Mouse (Mus musculus): Measurements from ENCODE around the gene Pramef8. TPM values are rescaled to one million over a fixed set of nuclear protein-coding genes. Genes with fewer than 3 reads are reported as not detected.

Pramef8 gene
- 10 to 100 TPM in 1 of 2 experiments, 1 to 10 TPM in 1; 2.0 to 13.9 TPM for polyA plus RNA-seq (2012; fragmentation: generic; extraction: Trizol)

DNA sequence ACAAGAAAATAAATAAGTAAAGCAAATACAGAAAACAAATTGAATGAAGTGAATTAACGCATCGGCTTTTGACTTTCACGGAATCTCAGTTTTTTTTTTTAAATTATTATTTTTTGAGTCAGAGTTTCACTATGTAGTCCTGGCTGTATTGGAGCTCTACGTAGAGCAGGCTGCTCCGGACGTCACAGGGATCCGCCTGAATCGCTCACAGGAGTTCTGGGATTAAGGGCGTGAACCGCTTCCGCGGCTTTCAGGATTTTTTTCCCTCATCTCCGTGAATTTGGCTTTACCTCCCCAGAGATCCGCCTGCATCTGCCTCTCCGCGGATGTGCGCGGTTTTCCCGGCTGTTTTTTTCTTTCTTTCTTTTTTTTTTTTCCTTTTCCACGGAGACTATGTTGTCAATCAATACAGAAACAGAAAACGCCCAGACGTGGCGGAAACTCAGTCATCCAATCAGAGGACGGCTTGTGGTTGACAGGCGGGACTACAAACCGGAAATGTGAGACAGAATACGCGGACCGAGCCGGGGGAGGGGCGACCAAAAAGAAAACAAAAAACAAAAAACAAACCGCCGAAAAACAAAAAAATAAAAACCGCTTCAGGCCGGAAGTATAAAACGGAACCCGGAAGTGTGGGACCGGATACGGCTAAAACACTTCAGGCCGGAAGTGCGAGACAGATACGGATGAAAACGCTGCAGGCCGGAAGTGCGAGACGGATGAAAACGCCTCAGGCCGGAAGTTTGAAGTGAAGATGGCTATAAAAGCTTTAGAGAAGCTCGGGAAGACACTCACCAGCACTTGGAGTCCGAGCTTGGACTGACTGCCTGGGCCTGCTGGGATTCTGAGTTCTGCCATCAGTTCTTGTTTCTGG is at the start of gene Pramef8:
TSS of gene Pramef8 (plus strand) at position 208 of the 874 bp plus-strand sequence.

DNA sequence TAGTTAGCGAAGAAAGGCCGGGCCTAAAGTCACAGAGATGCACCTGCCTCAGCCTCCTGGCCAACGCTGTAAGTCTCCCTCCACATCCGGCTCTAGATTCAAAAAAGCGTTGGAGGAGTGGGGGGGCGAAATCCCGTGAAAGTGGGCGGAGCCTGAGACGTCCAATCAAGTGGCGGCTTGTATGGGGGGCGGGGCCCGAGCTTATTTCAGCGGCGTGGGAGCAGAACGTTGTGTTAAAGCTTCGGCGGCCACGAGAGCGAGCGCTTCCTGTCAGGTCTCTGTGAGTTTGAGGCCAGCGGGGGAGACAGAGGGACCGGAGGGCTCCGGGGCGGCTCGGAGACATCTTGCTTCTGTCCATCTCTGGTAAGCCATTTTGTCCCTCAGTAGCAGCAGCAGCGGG is 18.0 kb upstream of the Pramef8 start, which contains the start of gene Pramel1:
TSS of gene Pramel1 (plus strand) at position 248 of the 400 bp plus-strand sequence.

DNA sequence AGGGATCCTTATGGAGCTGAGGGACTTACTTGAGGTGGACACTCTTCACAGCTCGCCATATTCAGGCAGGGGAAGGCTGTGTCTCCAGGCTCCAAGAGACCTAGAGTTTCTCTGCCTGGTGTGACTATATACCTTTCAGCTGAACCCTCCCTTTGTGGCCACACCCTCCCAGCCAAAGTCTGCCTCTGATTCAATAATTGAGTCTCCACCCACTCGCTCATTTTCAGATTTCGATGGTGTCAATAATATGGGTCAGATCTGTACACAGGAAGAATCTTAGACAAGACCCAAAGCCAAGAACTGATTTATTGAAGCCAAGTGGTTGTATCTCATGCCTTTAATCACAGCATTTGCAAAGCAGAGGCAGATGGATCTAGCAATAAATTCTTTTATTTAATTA is 38.0 kb downstream of the Pramef8 start, which contains the start of gene Oog4:
TSS of gene Oog4 (minus strand) at position 101 of the 400 bp plus-strand sequence.

Other genes with a start within 250 kb of the Pramef8 start
- 10 to 100 TPM in 1 of 2 experiments, 1 to 10 TPM in 1; 1.5 to 11.1 TPM for gene Prdm2, start 199.4 kb upstream of the Pramef8 start, polyA plus RNA-seq (2012; fragmentation: generic; extraction: Trizol)
- gene Pdpn, start 112.9 kb upstream of the Pramef8 start, polyA plus RNA-seq (2012; fragmentation: generic; extraction: Trizol), result 10 to 100 TPM; 24.8 to 73.1 TPM
- not detected for gene Lrrc38, start 62.7 kb upstream of the Pramef8 start, polyA plus RNA-seq (2012; fragmentation: generic; extraction: Trizol)
- gene Pramel1, start 18.0 kb upstream of the Pramef8 start, polyA plus RNA-seq (2012; fragmentation: generic; extraction: Trizol), result not detected
- not detected for gene Oog4, start 37.9 kb downstream of the Pramef8 start, polyA plus RNA-seq (2012; fragmentation: generic; extraction: Trizol)
- gene Gm13043, start 98.9 kb downstream of the Pramef8 start, polyA plus RNA-seq (2012; fragmentation: generic; extraction: Trizol), result not detected
- under 1 TPM in 1 of 2 experiments, not detected in 1; 0.04 TPM for gene Gm13040, start 123.5 kb downstream of the Pramef8 start, polyA plus RNA-seq (2012; fragmentation: generic; extraction: Trizol)
- gene BC080695, start 139.3 kb downstream of the Pramef8 start, polyA plus RNA-seq (2012; fragmentation: generic; extraction: Trizol), result not detected
- not detected for gene Gm13057, start 139.3 kb downstream of the Pramef8 start, polyA plus RNA-seq (2012; fragmentation: generic; extraction: Trizol)
- gene Gm13083, start 202.6 kb downstream of the Pramef8 start, polyA plus RNA-seq (2012; fragmentation: generic; extraction: Trizol), result under 1 TPM in 1 of 2 experiments, not detected in 1; 0.02 TPM
- not detected for gene Gm13088, start 244.8 kb downstream of the Pramef8 start, polyA plus RNA-seq (2012; fragmentation: generic; extraction: Trizol)

Data from C3H10T1/2 (cell line).